14 mouse cellular contexts compared by ENCODE assay signal in genomic region chr10:80332525-80332989, GRCm38 (mm10). TPM values are rescaled to one million over a fixed set of nuclear protein-coding genes. Genes with fewer than 3 reads are reported as not detected.
DNase-seq lines count a peak whose midpoint lies in the region; ATAC-seq lines count a peak whose summit lies in the region.
"Had no signal": no experiment of that assay in that cellular context is flagged by ENCODE, and none has a peak within 500 bp of the region (broad histone marks: within the 10 kb centered on the region; RNA-seq: fewer than 3 reads in every experiment).

No protein-coding gene starts in this region.

- peak overlapping the region; percentile 52; the same call in 1 of the 2 replicates for H3K27ac ChIP-seq in heart, embryonic 11.5 days (ENCODE audit: low read depth, low read length)
- no peak overlapping the region for H3K27ac ChIP-seq in limb, embryonic 10.5 days
- H3K27ac ChIP-seq: forebrain, embryonic 13.5 days had no signal

- ATAC-seq in heart, embryonic 11.5 days (replicated peaks; ENCODE audit: insufficient number of reproducible peaks, low FRiP score, low TSS enrichment): no peak
- ATAC-seq: forebrain, embryonic 13.5 days; midbrain, embryonic 16.5 days had no signal

- no peaks in the 10 kb centered on the region for H3K9me3 ChIP-seq in heart, embryonic 11.5 days (replicated peaks; ENCODE audit: control insufficient read depth, low read length)
- H3K9me3 ChIP-seq in limb, embryonic 10.5 days (replicated peaks): no peaks in the 10 kb centered on the region
- H3K9me3 ChIP-seq: forebrain, embryonic 13.5 days had no signal

- 68% methylated on average over 5 of the region's 5 CpGs for WGBS in heart, embryonic 11.5 days (ENCODE audit: insufficient replicate concordance)
- WGBS in limb, embryonic 10.5 days: 80% methylated on average over 5 of the region's 5 CpGs

- H3K36me3 ChIP-seq in heart, embryonic 11.5 days (ENCODE audit: control insufficient read depth, insufficient read depth, low read length): no peaks in the 10 kb centered on the region
- H3K36me3 ChIP-seq in limb, embryonic 10.5 days: peaks cover 4% of the 10 kb centered on the region; the same call in 1 of the 2 replicates

- no peak overlapping the region for H3K9ac ChIP-seq in heart, embryonic 11.5 days (ENCODE audit: low read depth, low read length)
- H3K9ac ChIP-seq: forebrain, embryonic 13.5 days had no signal

- H3K4me2 ChIP-seq in heart, embryonic 11.5 days: peak overlapping the region; percentile 89
- H3K4me2 ChIP-seq: forebrain, embryonic 13.5 days had no signal

- no peak for DNase-seq in heart, postnatal 4 days
- peak; percentile 41 for DNase-seq in MN1 (ENCODE audit: low spot score)
- DNase-seq in cerebellum, adult 9-11 months: peak; percentile 83
- DNase-seq in limb, embryonic 10.5 days (ENCODE audit: low spot score): no peak
- DNase-seq in right cerebral cortex, adult 2 months (ENCODE audit: low spot score in 2 of 2): no peak
- DNase-seq in spleen, postnatal 36 days (ENCODE audit: low spot score in 2 of 2): no peak
- no peak for DNase-seq in urinary bladder, postnatal 25 days (ENCODE audit: low spot score)
- DNase-seq: adrenal gland, postnatal 25 days; embryo, embryonic 11 days; layer of hippocampus, adult 9-11 months; lung, postnatal 36 days had no signal

- peaks cover 39% of the 10 kb centered on the region for H3K27me3 ChIP-seq in heart, embryonic 11.5 days (ENCODE audit: control insufficient read depth, insufficient read depth, low read length)
- H3K27me3 ChIP-seq in limb, embryonic 10.5 days (ENCODE audit: low read depth, poor library complexity, severe bottlenecking): peaks cover 79% of the 10 kb centered on the region

- no peak overlapping the region for H3K4me3 ChIP-seq in heart, embryonic 11.5 days (ENCODE audit: low read depth, low read length)
- H3K4me3 ChIP-seq in limb, embryonic 10.5 days: 0 out of 2 replicates have a peak overlapping the region, but pooled peaks have one; percentile 7
- H3K4me3 ChIP-seq: forebrain, embryonic 13.5 days had no signal

- peaks cover 9% of the 10 kb centered on the region for H3K4me1 ChIP-seq in heart, embryonic 11.5 days (ENCODE audit: control insufficient read depth, insufficient read depth, low read length)
- peaks cover 30% of the 10 kb centered on the region for H3K4me1 ChIP-seq in limb, embryonic 10.5 days

RNA-seq across cellular contexts. Expression of gene Reep6, which starts 2.8 kb away (rescaled TPM):
- 4.9 and 7.3 TPM in 2 replicates for polyA plus RNA-seq in heart, embryonic 11.5 days (2014; fragmentation: Nextera tagmentation; extraction: Ambion mirVana)
- 1 to 10 TPM; 1.6 to 1.8 TPM for total RNA-seq in heart, postnatal 4 days (2021)
- 5.4 and 6.6 TPM in 2 replicates for polyA plus RNA-seq in limb, embryonic 10.5 days (2016; fragmentation: Nextera tagmentation; extraction: Ambion mirVana)

RNA-seq across cellular contexts. Expression of gene Pcsk4, which starts 3.3 kb away (rescaled TPM):
- polyA plus RNA-seq in heart, embryonic 11.5 days (2014; fragmentation: Nextera tagmentation; extraction: Ambion mirVana): 0.77 and 1.6 TPM in 2 replicates
- 1 to 10 TPM; 1.3 to 2.0 TPM for total RNA-seq in heart, postnatal 4 days (2021)
- polyA plus RNA-seq in limb, embryonic 10.5 days (2016; fragmentation: Nextera tagmentation; extraction: Ambion mirVana): 6.1 and 6.3 TPM in 2 replicates

RNA-seq across cellular contexts. Expression of gene 2310011J03Rik, which starts 12.2 kb away (rescaled TPM):
- polyA plus RNA-seq in heart, embryonic 11.5 days (2014; fragmentation: Nextera tagmentation; extraction: Ambion mirVana): 29.7 and 31.0 TPM in 2 replicates
- total RNA-seq in heart, postnatal 4 days (2021): 10 to 100 TPM; 16.9 TPM
- polyA plus RNA-seq in limb, embryonic 10.5 days (2016; fragmentation: Nextera tagmentation; extraction: Ambion mirVana): 58.2 and 60.9 TPM in 2 replicates

RNA-seq across cellular contexts. Expression of gene Adamtsl5, which starts 15.7 kb away (rescaled TPM):
- polyA plus RNA-seq in heart, embryonic 11.5 days (2014; fragmentation: Nextera tagmentation; extraction: Ambion mirVana): 2.4 and 3.7 TPM in 2 replicates
- 10 to 100 TPM; 32.8 to 34.2 TPM for total RNA-seq in heart, postnatal 4 days (2021)
- 0.39 and 0.48 TPM in 2 replicates for polyA plus RNA-seq in limb, embryonic 10.5 days (2016; fragmentation: Nextera tagmentation; extraction: Ambion mirVana)

RNA-seq across cellular contexts. Expression of gene Plk5, which starts 23.7 kb away (rescaled TPM):
- polyA plus RNA-seq in heart, embryonic 11.5 days (2014; fragmentation: Nextera tagmentation; extraction: Ambion mirVana): not detected in 2 replicates
- total RNA-seq in heart, postnatal 4 days (2021): not detected
- 0.31 and 0.48 TPM in 2 replicates for polyA plus RNA-seq in limb, embryonic 10.5 days (2016; fragmentation: Nextera tagmentation; extraction: Ambion mirVana)

Comparison
In these comparisons a context has a peak if more than half of its experiments do, and no peak if none do; other contexts are left out.
1. DNase-seq: peak in MN1 (single experiment) and cerebellum, adult 9-11 months (single experiment); none in heart, postnatal 4 days (single experiment), limb, embryonic 10.5 days (single experiment), right cerebral cortex, adult 2 months (0 of 2), spleen, postnatal 36 days (0 of 2) and urinary bladder, postnatal 25 days (single experiment).